Mouse (Mus musculus): ENCODE measurements around the gene Hapln4. TPM values are rescaled to one million over a fixed set of nuclear protein-coding genes. Genes with fewer than 3 reads are reported as not detected.
A peak's percentile ranks its signal among the peaks of the same experiment; 100 is the strongest.

The Hapln4 gene
- polyA plus RNA-seq, 1 experiment: not detected

DNA sequence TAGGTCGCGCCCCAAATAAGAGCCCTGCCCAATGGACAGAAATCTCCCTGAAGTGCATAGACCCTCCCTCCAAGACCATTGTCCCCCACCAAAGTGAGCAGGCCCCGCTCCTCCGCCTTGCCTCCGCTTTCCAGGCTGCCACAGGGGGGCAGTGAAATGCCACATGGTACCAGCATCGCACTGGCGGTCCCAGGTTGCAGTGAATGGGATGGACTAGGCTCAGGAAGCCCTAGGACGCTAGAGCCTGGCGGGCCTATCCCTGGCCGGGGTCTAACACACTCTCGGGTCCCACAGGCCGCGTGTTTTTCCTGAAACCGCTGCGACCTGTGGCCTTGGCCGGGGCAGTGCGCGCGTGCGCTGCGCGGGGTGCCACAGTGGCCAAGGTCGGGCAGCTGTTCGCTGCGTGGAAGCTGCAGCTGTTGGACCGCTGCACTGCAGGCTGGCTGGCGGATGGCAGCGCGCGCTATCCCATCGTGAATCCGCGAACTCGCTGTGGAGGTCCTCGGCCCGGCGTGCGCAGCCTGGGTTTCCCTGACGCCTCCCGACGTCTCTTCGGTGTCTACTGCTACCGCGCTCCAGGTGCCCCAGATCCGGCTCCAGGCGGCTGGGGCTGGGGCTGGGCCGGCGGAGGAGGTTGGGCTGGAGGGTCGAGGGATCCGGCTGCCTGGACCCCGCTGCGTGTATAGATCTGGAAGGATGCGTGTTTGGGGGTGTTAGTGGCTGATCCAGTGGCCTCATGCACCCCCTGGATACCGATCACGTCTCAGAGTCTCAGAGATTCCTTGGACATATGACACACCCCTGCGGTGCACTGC is 4.8 kb downstream of the Hapln4 start:
- 7% methylated on average over 56 of the region's 56 CpGs for WGBS
- no peak overlapping the region for H3K27ac ChIP-seq (ENCODE audit: control insufficient read depth, insufficient read depth, low read depth, low read length, poor library complexity)
- H3K4me1 ChIP-seq (ENCODE audit: control insufficient read depth, insufficient read depth, low read length): no peaks in the 10 kb centered on the region
- TF ChIP-seq CTCF (IDR thresholded peaks at IDR 0.05; ENCODE audit: control insufficient read depth, insufficient read depth, low read length): peak; percentile 49
- TF ChIP-seq POLR2A (IDR thresholded peaks at IDR 0.05; ENCODE audit: borderline replicate concordance, control insufficient read depth, low read depth, low read length): no peak
- H3K4me3 ChIP-seq (replicated peaks; ENCODE audit: control insufficient read depth, low read depth, low read length): no peak overlapping the region

DNA sequence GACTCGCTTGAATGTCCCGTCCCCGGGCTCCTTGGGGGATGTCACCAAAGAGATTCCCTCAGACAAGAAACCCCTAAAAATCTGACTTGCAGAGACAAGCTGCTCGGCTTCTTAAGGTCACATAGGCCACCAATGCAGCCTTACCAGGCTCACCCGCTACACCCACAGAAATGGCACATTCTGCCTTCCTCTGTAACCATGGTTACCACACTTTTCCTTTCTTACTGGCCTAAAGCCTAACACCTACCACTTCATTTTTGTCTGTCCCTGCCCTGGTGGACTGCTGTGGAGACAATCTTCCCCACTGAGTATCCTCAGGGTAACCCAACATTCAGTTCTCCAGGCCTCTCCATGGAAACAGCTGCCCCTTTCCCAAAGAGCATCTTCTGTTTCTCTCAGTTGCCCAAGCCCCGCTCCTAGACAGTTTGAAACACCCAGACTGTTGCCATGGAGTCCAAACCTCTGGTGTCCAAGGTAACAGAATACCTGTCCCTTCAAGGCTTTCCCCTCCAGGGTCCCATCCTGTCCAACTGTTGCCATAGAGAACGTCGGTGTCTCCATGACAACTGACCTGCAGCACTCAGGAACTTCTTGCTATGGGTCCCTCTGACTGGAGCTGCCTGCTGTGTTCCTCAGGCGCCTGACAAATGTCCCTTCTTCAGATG is 6.2 kb downstream of the Hapln4 start:
- no peaks in the 10 kb centered on the region for H3K4me1 ChIP-seq (ENCODE audit: control insufficient read depth, insufficient read depth, low read length)
- no peak overlapping the region for H3K4me3 ChIP-seq (replicated peaks; ENCODE audit: control insufficient read depth, low read depth, low read length)
- no peak overlapping the region for H3K27ac ChIP-seq (ENCODE audit: control insufficient read depth, insufficient read depth, low read depth, low read length, poor library complexity)
- TF ChIP-seq POLR2A (IDR thresholded peaks at IDR 0.05; ENCODE audit: borderline replicate concordance, control insufficient read depth, low read depth, low read length) (no peak), CTCF (IDR thresholded peaks at IDR 0.05; ENCODE audit: control insufficient read depth, insufficient read depth, low read length) (no peak)
- 65% methylated on average over 9 of the region's 9 CpGs for WGBS

DNA sequence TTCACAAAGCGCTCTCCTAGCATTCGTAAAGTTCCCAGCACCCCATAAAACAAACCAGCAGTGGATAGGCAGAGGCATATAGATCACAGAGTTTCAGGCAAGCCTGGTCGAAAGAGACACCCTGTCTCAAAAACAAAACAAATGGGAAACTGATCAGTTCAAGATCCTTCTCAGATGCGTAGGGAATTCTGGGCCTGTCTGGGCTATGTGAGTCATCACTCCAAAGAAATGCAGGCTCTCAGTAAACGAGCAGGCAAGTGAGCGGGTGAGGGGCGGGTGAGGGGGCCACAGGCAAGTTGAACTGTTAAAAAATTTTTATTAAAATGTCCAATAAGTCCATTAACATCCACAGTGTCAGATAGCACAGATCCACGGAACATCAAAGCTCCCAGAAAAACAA is 9.5 kb downstream of the Hapln4 start:
- no peak overlapping the region for H3K27ac ChIP-seq (ENCODE audit: control insufficient read depth, insufficient read depth, low read depth, low read length, poor library complexity)
- 74% methylated on average over 8 of the region's 8 CpGs for WGBS
- no peak for TF ChIP-seq CTCF (IDR thresholded peaks at IDR 0.05; ENCODE audit: control insufficient read depth, insufficient read depth, low read length)
- TF ChIP-seq POLR2A (IDR thresholded peaks at IDR 0.05; ENCODE audit: borderline replicate concordance, control insufficient read depth, low read depth, low read length): no peak
- no peaks in the 10 kb centered on the region for H3K4me1 ChIP-seq (ENCODE audit: control insufficient read depth, insufficient read depth, low read length)
- no peak overlapping the region for H3K4me3 ChIP-seq (replicated peaks; ENCODE audit: control insufficient read depth, low read depth, low read length)

DNA sequence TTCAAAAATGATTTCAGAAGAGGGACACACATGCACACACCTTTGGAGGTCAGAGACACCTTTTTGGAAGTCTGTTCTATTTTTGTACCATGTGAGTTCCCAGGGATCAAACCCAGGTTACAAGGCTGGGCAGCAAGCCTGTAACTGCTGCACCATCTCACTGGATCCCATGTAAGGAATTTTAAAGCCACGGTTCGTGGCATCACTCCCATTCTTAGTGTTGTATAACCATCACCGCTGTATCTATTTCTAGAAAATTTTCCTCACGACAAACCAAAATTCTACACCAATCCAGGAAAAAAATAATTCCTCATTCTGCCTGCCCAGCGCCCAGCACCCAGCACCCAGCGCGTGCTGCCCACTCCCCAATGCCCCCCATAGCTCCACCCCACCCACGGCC is 16.0 kb downstream of the Hapln4 start:
- Histone ChIP-seq H3K4me1 (ENCODE audit: control insufficient read depth, insufficient read depth, low read length) (no peaks in the 10 kb centered on the region), H3K27ac (ENCODE audit: control insufficient read depth, insufficient read depth, low read depth, low read length, poor library complexity) (no peak overlapping the region), H3K4me3 (replicated peaks; ENCODE audit: control insufficient read depth, low read depth, low read length) (no peak overlapping the region)
- WGBS: 59% methylated on average over 8 of the region's 8 CpGs
- TF ChIP-seq POLR2A (IDR thresholded peaks at IDR 0.05; ENCODE audit: borderline replicate concordance, control insufficient read depth, low read depth, low read length) (no peak), CTCF (IDR thresholded peaks at IDR 0.05; ENCODE audit: control insufficient read depth, insufficient read depth, low read length) (no peak)

DNA sequence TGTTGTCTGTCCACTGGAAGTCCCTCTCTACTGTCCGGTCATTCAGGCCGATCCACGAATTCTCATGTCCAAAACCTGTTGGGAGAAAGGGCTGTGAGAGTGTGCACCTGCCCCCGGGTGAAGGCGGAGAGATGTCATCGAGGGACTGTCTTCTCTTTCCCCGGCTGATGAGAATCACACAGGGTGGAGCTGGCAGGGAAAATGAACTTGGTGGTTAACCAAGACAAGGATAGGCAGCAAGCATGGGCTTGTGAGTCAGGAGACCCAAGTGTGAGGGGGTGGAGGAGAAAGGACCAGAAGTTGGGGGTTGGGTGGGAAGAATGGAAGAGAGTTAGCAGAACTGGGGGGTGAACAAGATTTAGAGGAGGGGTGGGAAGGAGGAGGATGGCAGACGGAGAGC is 17.0 kb downstream of the Hapln4 start:
- no peak for TF ChIP-seq POLR2A (IDR thresholded peaks at IDR 0.05; ENCODE audit: borderline replicate concordance, control insufficient read depth, low read depth, low read length)
- TF ChIP-seq CTCF (IDR thresholded peaks at IDR 0.05; ENCODE audit: control insufficient read depth, insufficient read depth, low read length): no peak
- 76% methylated on average over 8 of the region's 8 CpGs for WGBS
- Histone ChIP-seq H3K4me1 (ENCODE audit: control insufficient read depth, insufficient read depth, low read length) (no peaks in the 10 kb centered on the region), H3K27ac (ENCODE audit: control insufficient read depth, insufficient read depth, low read depth, low read length, poor library complexity) (no peak overlapping the region), H3K4me3 (replicated peaks; ENCODE audit: control insufficient read depth, low read depth, low read length) (no peak overlapping the region)

DNA sequence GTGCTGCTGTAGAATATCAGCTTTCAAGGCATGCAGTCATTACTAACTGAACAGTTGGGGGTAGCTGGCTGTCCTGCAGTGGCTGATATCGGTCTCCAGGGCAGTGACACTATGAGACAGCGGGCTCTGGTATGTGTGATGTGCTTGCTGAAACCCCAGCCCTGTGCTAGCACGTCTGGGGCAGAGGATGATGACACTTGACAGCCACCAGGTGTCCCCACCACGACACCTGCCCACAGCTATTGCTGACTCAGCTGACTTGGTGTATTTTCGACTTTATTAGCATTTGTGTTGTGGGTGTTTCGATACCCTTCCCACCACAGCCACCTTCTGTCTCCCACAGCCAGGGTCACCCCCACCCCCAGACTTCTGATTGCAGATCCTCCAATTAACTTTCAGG is 21.2 kb downstream of the Hapln4 start:
- Histone ChIP-seq H3K4me3 (replicated peaks; ENCODE audit: control insufficient read depth, low read depth, low read length) (no peak overlapping the region), H3K27ac (ENCODE audit: control insufficient read depth, insufficient read depth, low read depth, low read length, poor library complexity) (no peak overlapping the region), H3K4me1 (ENCODE audit: control insufficient read depth, insufficient read depth, low read length) (peaks cover under 1% of the 10 kb centered on the region)
- peak; percentile 89 for TF ChIP-seq CTCF (IDR thresholded peaks at IDR 0.05; ENCODE audit: control insufficient read depth, insufficient read depth, low read length)
- no peak for TF ChIP-seq POLR2A (IDR thresholded peaks at IDR 0.05; ENCODE audit: borderline replicate concordance, control insufficient read depth, low read depth, low read length)
- 11% methylated on average over 6 of the region's 6 CpGs for WGBS

DNA sequence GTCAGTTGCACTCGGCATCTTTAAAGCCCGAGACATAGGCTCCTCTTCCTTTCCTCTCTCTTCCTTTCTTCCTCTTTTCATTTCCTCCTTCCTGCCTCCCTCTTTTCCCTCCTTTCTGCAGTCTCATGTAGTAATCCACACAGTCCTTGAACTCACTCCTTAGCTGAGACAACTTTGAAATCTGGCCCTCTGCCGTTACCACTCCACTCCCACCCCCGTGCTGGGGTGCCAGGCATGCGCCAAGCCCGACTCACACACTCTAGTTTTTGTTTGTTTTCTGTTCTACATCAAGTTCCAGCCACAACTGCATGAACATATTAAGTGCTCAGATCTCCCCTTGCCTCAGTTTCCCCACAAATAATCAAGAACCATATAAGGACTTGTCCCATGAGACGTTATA is 21.7 kb downstream of the Hapln4 start:
- WGBS: 45% methylated on average over 7 of the region's 7 CpGs
- TF ChIP-seq POLR2A (IDR thresholded peaks at IDR 0.05; ENCODE audit: borderline replicate concordance, control insufficient read depth, low read depth, low read length) (no peak), CTCF (IDR thresholded peaks at IDR 0.05; ENCODE audit: control insufficient read depth, insufficient read depth, low read length) (no peak)
- Histone ChIP-seq H3K4me1 (ENCODE audit: control insufficient read depth, insufficient read depth, low read length) (peaks cover 2% of the 10 kb centered on the region), H3K4me3 (replicated peaks; ENCODE audit: control insufficient read depth, low read depth, low read length) (no peak overlapping the region), H3K27ac (ENCODE audit: control insufficient read depth, insufficient read depth, low read depth, low read length, poor library complexity) (no peak overlapping the region)

DNA sequence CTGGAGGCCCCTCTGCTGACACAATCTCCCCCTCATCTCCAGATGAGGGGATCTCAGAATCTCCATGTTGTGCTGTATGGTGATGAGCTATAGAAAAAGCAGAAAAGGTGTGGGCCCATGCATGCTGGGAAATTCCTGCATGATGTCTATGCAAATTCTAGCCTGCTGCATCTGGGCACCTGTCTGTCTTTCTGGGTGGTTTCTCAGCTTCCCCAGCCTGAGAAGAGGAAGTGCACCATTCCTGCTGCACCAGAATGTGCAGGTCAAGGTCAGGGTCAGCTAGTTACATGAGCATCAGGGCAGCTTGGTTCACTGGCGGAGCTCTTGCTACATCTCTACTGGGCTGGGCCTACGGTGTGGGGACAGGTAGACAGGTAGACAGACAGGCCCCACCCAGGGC is 27.2 kb downstream of the Hapln4 start:
- 72% methylated on average over 2 of the region's 2 CpGs for WGBS
- no peak for TF ChIP-seq CTCF (IDR thresholded peaks at IDR 0.05; ENCODE audit: control insufficient read depth, insufficient read depth, low read length)
- Histone ChIP-seq H3K4me3 (replicated peaks; ENCODE audit: control insufficient read depth, low read depth, low read length) (no peak overlapping the region), H3K4me1 (ENCODE audit: control insufficient read depth, insufficient read depth, low read length) (peaks cover 2% of the 10 kb centered on the region), H3K27ac (ENCODE audit: control insufficient read depth, insufficient read depth, low read depth, low read length, poor library complexity) (no peak overlapping the region)

All from bone marrow, adult 2 months (tissue).